Mouse (Mus musculus): ENCODE data around the gene Ccn2. TPM values are rescaled to one million over a fixed set of nuclear protein-coding genes. Genes with fewer than 3 reads are reported as not detected.

Gene Ccn2
- polyA plus RNA-seq, 1 experiment from 2014 or later, result 2.5 TPM

Other genes starting within 250 kb of the Ccn2 start
- 3.4 and 3.6 TPM in 2 replicates for gene Enpp1, start 116.7 kb downstream of the Ccn2 start, polyA plus RNA-seq (2015; fragmentation: Nextera tagmentation; extraction: Ambion mirVana)
- gene Enpp3, start 247.4 kb downstream of the Ccn2 start, polyA plus RNA-seq (2015; fragmentation: Nextera tagmentation; extraction: Ambion mirVana), result 3.7 and 4.8 TPM in 2 replicates